In genomic region chr1:126515054-126515756, GRCm38 (mm10) we compare ENCODE assay signal across 21 mouse cellular contexts.
DNase-seq lines count a peak whose midpoint lies in the region; ATAC-seq and TF ChIP-seq lines count a peak whose summit lies in the region.
"Had no signal": no experiment of that assay in that cellular context is flagged by ENCODE, and none has a peak within 500 bp of the region (broad histone marks: within the 10 kb centered on the region; RNA-seq: fewer than 3 reads in every experiment).

No protein-coding gene starts in this region.

- WGBS in kidney, adult 2 months, result 35% methylated on average over 3 of the region's 3 CpGs
- 33% methylated on average over 3 of the region's 3 CpGs for WGBS in kidney, embryonic 14.5 days
- WGBS in liver, embryonic 16.5 days (ENCODE audit: insufficient replicate concordance), result 30% methylated on average over 3 of the region's 3 CpGs
- 35% methylated on average over 3 of the region's 3 CpGs for WGBS in liver, embryonic 11.5 days
- WGBS in intestine, embryonic 15.5 days, result 27% methylated on average over 3 of the region's 3 CpGs

- H3K4me1 ChIP-seq in kidney, adult 2 months (ENCODE audit: control insufficient read depth, insufficient read depth, low read length), result peaks cover 13% of the 10 kb centered on the region
- H3K4me1 ChIP-seq in kidney, embryonic 14.5 days (ENCODE audit: control insufficient read depth, insufficient read depth, low read length), result no peaks in the 10 kb centered on the region
- no peaks in the 10 kb centered on the region; the same call in 1 of the 2 replicates for H3K4me1 ChIP-seq in liver, embryonic 16.5 days (ENCODE audit: control insufficient read depth, low read depth, low read length)
- H3K4me1 ChIP-seq in liver, embryonic 11.5 days (replicated peaks; ENCODE audit: control insufficient read depth, insufficient read depth, low read length), result no peaks in the 10 kb centered on the region
- 0 out of 2 replicates have a peak, but pooled peaks cover 4% of the 10 kb centered on the region for H3K4me1 ChIP-seq in intestine, embryonic 15.5 days (replicated peaks)
- H3K4me1 ChIP-seq: hindbrain, embryonic 12.5 days had no signal

- no peak for ATAC-seq in kidney, embryonic 14.5 days (ENCODE audit: low FRiP score, low TSS enrichment)
- ATAC-seq in liver, embryonic 16.5 days (ENCODE audit: low read depth), result peak; percentile 47; the same call in 1 of the 2 replicates
- ATAC-seq in liver, embryonic 11.5 days (replicated peaks; ENCODE audit: low FRiP score), result no peak
- ATAC-seq in intestine, embryonic 15.5 days, result peak; percentile 87
- ATAC-seq: forebrain, embryonic 14.5 days had no signal

- TF ChIP-seq POLR2A in kidney, adult 2 months (IDR thresholded peaks at IDR 0.05; ENCODE audit: low read depth, low read length), result no peak

- H3K4me3 ChIP-seq in kidney, adult 2 months (ENCODE audit: insufficient read depth, low read depth, low read length), result no peak overlapping the region
- no peak overlapping the region for H3K4me3 ChIP-seq in kidney, embryonic 14.5 days (ENCODE audit: low read length)
- no peak overlapping the region for H3K4me3 ChIP-seq in liver, embryonic 16.5 days (ENCODE audit: low read depth, low read length)
- H3K4me3 ChIP-seq in liver, embryonic 11.5 days (ENCODE audit: low read depth, low read length), result no peak overlapping the region
- H3K4me3 ChIP-seq in intestine, embryonic 15.5 days (replicated peaks), result no peak overlapping the region
- H3K4me3 ChIP-seq: embryonic facial prominence, embryonic 15.5 days; erythroblast, embryonic 14.5 days; forebrain, embryonic 10.5 days; gastrocnemius, adult 2 months; hindbrain, embryonic 12.5 days had no signal

- H3K27me3 ChIP-seq in kidney, adult 2 months (replicated peaks; ENCODE audit: control insufficient read depth, insufficient read depth, low read length), result no peaks in the 10 kb centered on the region
- no peaks in the 10 kb centered on the region for H3K27me3 ChIP-seq in kidney, embryonic 14.5 days (ENCODE audit: control insufficient read depth, insufficient read depth, low read length)
- no peaks in the 10 kb centered on the region for H3K27me3 ChIP-seq in liver, embryonic 16.5 days (ENCODE audit: control insufficient read depth, insufficient read depth, low read depth, low read length)
- no peaks in the 10 kb centered on the region for H3K27me3 ChIP-seq in liver, embryonic 11.5 days (replicated peaks; ENCODE audit: control insufficient read depth, insufficient read depth, low read length)
- H3K27me3 ChIP-seq in intestine, embryonic 15.5 days (replicated peaks), result no peaks in the 10 kb centered on the region
- H3K27me3 ChIP-seq: CH12.LX; embryonic facial prominence, embryonic 15.5 days; hindbrain, embryonic 12.5 days had no signal

- no peak overlapping the region for H3K4me2 ChIP-seq in kidney, embryonic 14.5 days (replicated peaks; ENCODE audit: low read depth, low read length)
- H3K4me2 ChIP-seq in liver, embryonic 16.5 days (ENCODE audit: low read depth, low read length), result no peak overlapping the region
- no peak overlapping the region for H3K4me2 ChIP-seq in liver, embryonic 11.5 days
- H3K4me2 ChIP-seq in intestine, embryonic 15.5 days (replicated peaks), result no peak overlapping the region
- H3K4me2 ChIP-seq: embryonic facial prominence, embryonic 15.5 days; hindbrain, embryonic 12.5 days had no signal

- H3K9ac ChIP-seq in kidney, embryonic 14.5 days (ENCODE audit: low read depth, low read length), result no peak overlapping the region
- H3K9ac ChIP-seq in liver, embryonic 16.5 days (ENCODE audit: low read depth, low read length), result no peak overlapping the region
- H3K9ac ChIP-seq in liver, embryonic 11.5 days (ENCODE audit: low read depth, low read length), result no peak overlapping the region
- H3K9ac ChIP-seq in intestine, embryonic 15.5 days, result no peak overlapping the region
- H3K9ac ChIP-seq: embryonic facial prominence, embryonic 15.5 days; hindbrain, embryonic 12.5 days had no signal

- H3K36me3 ChIP-seq in kidney, adult 2 months (ENCODE audit: control insufficient read depth, insufficient read depth, low read length), result no peaks in the 10 kb centered on the region
- H3K36me3 ChIP-seq in kidney, embryonic 14.5 days (ENCODE audit: control insufficient read depth, insufficient read depth, low read length), result no peaks in the 10 kb centered on the region
- no peaks in the 10 kb centered on the region for H3K36me3 ChIP-seq in liver, embryonic 16.5 days (ENCODE audit: control insufficient read depth, insufficient read depth)
- no peaks in the 10 kb centered on the region for H3K36me3 ChIP-seq in liver, embryonic 11.5 days (ENCODE audit: control insufficient read depth, insufficient read depth, low read length)
- no peaks in the 10 kb centered on the region for H3K36me3 ChIP-seq in intestine, embryonic 15.5 days
- H3K36me3 ChIP-seq: embryonic facial prominence, embryonic 15.5 days; forebrain, embryonic 10.5 days; hindbrain, embryonic 12.5 days had no signal

- DNase-seq in kidney, adult 2 months, result peak; percentile 44
- no peak for DNase-seq in liver, embryonic 11.5 days (ENCODE audit: low spot score)
- no peak for DNase-seq in cerebellum, postnatal 4 days (ENCODE audit: low spot score in 2 of 2)
- DNase-seq: adrenal gland, adult 2 months; adrenal gland, postnatal 25 days; cerebellum, adult 2 months; cerebellum, postnatal 10 days; embryo, embryonic 11 days; gastrocnemius, adult 2 months; gastrocnemius, postnatal 25 days; heart, postnatal 10 days; heart, postnatal 4 days had no signal

- TF ChIP-seq CTCF in kidney, adult 2 months (conservative IDR thresholded peaks at IDR 0.05; ENCODE audit: insufficient read depth, insufficient read length, low read depth, low read length), result no peak

- H3K9me3 ChIP-seq in kidney, embryonic 14.5 days (ENCODE audit: control insufficient read depth, low read length), result no peaks in the 10 kb centered on the region
- H3K9me3 ChIP-seq in liver, embryonic 16.5 days (replicated peaks; ENCODE audit: control insufficient read depth, low read length), result no peaks in the 10 kb centered on the region
- H3K9me3 ChIP-seq in liver, embryonic 11.5 days (ENCODE audit: control insufficient read depth, low read length), result no peaks in the 10 kb centered on the region
- H3K9me3 ChIP-seq in intestine, embryonic 15.5 days, result no peaks in the 10 kb centered on the region
- H3K9me3 ChIP-seq: embryonic facial prominence, embryonic 15.5 days; forebrain, embryonic 10.5 days; hindbrain, embryonic 12.5 days had no signal

- no peak overlapping the region; the same call in 1 of the 2 replicates for H3K27ac ChIP-seq in kidney, adult 2 months (ENCODE audit: insufficient read depth, low read depth, low read length)
- H3K27ac ChIP-seq in kidney, embryonic 14.5 days (ENCODE audit: low read depth, low read length), result no peak overlapping the region
- no peak overlapping the region for H3K27ac ChIP-seq in liver, embryonic 16.5 days (ENCODE audit: low read length)
- no peak overlapping the region for H3K27ac ChIP-seq in liver, embryonic 11.5 days (ENCODE audit: low read depth, low read length)
- H3K27ac ChIP-seq in intestine, embryonic 15.5 days, result no peak overlapping the region
- H3K27ac ChIP-seq: embryonic facial prominence, embryonic 15.5 days; forebrain, embryonic 10.5 days; gastrocnemius, adult 2 months; hindbrain, embryonic 12.5 days had no signal

Comparison
In these comparisons a context has a peak if more than half of its experiments do, and no peak if none do; other contexts are left out.
1. ATAC-seq: peak in liver, embryonic 16.5 days (single experiment) and intestine, embryonic 15.5 days (single experiment); none in kidney, embryonic 14.5 days (single experiment) and liver, embryonic 11.5 days (single experiment).